Mouse (Mus musculus): Measurements from ENCODE around the gene Ntn5.

The Ntn5 gene

GRCm38 (mm10) chr7:45721642-45722347, 38.0 kb downstream of the Ntn5 start:
- ATAC-seq (ENCODE audit: insufficient number of reproducible peaks, low FRiP score, low TSS enrichment), result no peak

GRCm38 (mm10) chr7:45722348-45722713, 38.5 kb downstream of the Ntn5 start:
- no peak for ATAC-seq (ENCODE audit: insufficient number of reproducible peaks, low FRiP score, low TSS enrichment)

GRCm38 (mm10) chr7:45723301-45723700, 39.5 kb downstream of the Ntn5 start:
- ATAC-seq (ENCODE audit: insufficient number of reproducible peaks, low FRiP score, low TSS enrichment), result no peak

- no peak for ATAC-seq (ENCODE audit: insufficient number of reproducible peaks, low FRiP score, low TSS enrichment)
Observed at GRCm38 (mm10) chr7:45723781-45724180, 40.0 kb downstream of the Ntn5 start.

- ATAC-seq (ENCODE audit: insufficient number of reproducible peaks, low FRiP score, low TSS enrichment), result no peak
Observed at GRCm38 (mm10) chr7:45725151-45725550, 41.3 kb downstream of the Ntn5 start.

GRCm38 (mm10) chr7:45725713-45726112, 41.9 kb downstream of the Ntn5 start, which contains the start of gene Spaca4:
Gene Spaca4, minus strand, starts transcription at chr7:45725813.
- ATAC-seq (ENCODE audit: insufficient number of reproducible peaks, low FRiP score, low TSS enrichment), result no peak

GRCm38 (mm10) chr7:45726419-45726818, 42.6 kb downstream of the Ntn5 start:
- no peak for ATAC-seq (ENCODE audit: insufficient number of reproducible peaks, low FRiP score, low TSS enrichment)

GRCm38 (mm10) chr7:45727625-45728024, 43.8 kb downstream of the Ntn5 start:
- no peak for ATAC-seq (ENCODE audit: insufficient number of reproducible peaks, low FRiP score, low TSS enrichment)

- no peak for ATAC-seq (ENCODE audit: insufficient number of reproducible peaks, low FRiP score, low TSS enrichment)
Observed at GRCm38 (mm10) chr7:45730727-45731431, 47.1 kb downstream of the Ntn5 start.

GRCm38 (mm10) chr7:45733477-45733876, 49.7 kb downstream of the Ntn5 start:
- ATAC-seq (ENCODE audit: insufficient number of reproducible peaks, low FRiP score, low TSS enrichment), result no peak

GRCm38 (mm10) chr7:45739162-45739763, 55.4 kb downstream of the Ntn5 start:
- ATAC-seq (ENCODE audit: insufficient number of reproducible peaks, low FRiP score, low TSS enrichment), result no peak

- no peak for ATAC-seq (ENCODE audit: insufficient number of reproducible peaks, low FRiP score, low TSS enrichment)
Observed at GRCm38 (mm10) chr7:45739820-45740219, 56.0 kb downstream of the Ntn5 start.

GRCm38 (mm10) chr7:45741308-45741707, 57.5 kb downstream of the Ntn5 start:
- ATAC-seq (ENCODE audit: insufficient number of reproducible peaks, low FRiP score, low TSS enrichment), result no peak

- ATAC-seq (ENCODE audit: insufficient number of reproducible peaks, low FRiP score, low TSS enrichment), result no peak; the same call in 1 of the 2 replicates
Observed at GRCm38 (mm10) chr7:45741777-45742176, 58.0 kb downstream of the Ntn5 start.

- no peak for ATAC-seq (ENCODE audit: insufficient number of reproducible peaks, low FRiP score, low TSS enrichment)
Observed at GRCm38 (mm10) chr7:45742338-45742737, 58.5 kb downstream of the Ntn5 start.
